Mouse (Mus musculus) monocyte, adult 2 months (primary cell): ENCODE results near the gene Dbn1.
A peak's percentile ranks its signal among the peaks of the same experiment; 100 is the strongest.
"Not testable (repeated sequence)": the region's sequence is repeated elsewhere in the genome, so short reads cannot be mapped to it uniquely, and the experiment has no call there.

Experiments
- DNase-seq, 2 experiments: peaks; one replicate each; pipeline ENCODE4 v3.0.0; 2022; ENCODE audit warnings: low spot score in 2 of 2, low read depth in 1 of 2

Dbn1 gene

GRCm38 (mm10) chr13:55451785-55452549 is 35.9 kb downstream of the Dbn1 start:
- no peak for DNase-seq

GRCm38 (mm10) chr13:55451296-55451695 is 36.6 kb downstream of the Dbn1 start:
- no peak for DNase-seq

GRCm38 (mm10) chr13:55450511-55450980 is 37.4 kb downstream of the Dbn1 start:
- DNase-seq, result no peak

- DNase-seq, result no peak
Observed at GRCm38 (mm10) chr13:55449679-55450441, 38.1 kb downstream of the Dbn1 start.

GRCm38 (mm10) chr13:55449205-55449604 is 38.7 kb downstream of the Dbn1 start:
- DNase-seq, result no peak

GRCm38 (mm10) chr13:55448131-55448530 is 39.8 kb downstream of the Dbn1 start:
- no peak for DNase-seq

- peak; percentile 77 to 79 for DNase-seq
Observed at GRCm38 (mm10) chr13:55447543-55447943, 40.4 kb downstream of the Dbn1 start.

- no peak for DNase-seq
Observed at GRCm38 (mm10) chr13:55446483-55447105, 41.3 kb downstream of the Dbn1 start.

- DNase-seq, result no peak
Observed at GRCm38 (mm10) chr13:55445361-55446091, 42.4 kb downstream of the Dbn1 start.

GRCm38 (mm10) chr13:55444937-55445315 is 43.0 kb downstream of the Dbn1 start, which contains the start of gene Grk6:
Gene Grk6 (plus strand): TSS chr13:55445072.
- DNase-seq, result peak; percentile 99

- no peak for DNase-seq
Observed at GRCm38 (mm10) chr13:55444286-55444936, 43.5 kb downstream of the Dbn1 start.

- no peak for DNase-seq
Observed at GRCm38 (mm10) chr13:55443799-55444285, 44.1 kb downstream of the Dbn1 start.

GRCm38 (mm10) chr13:55437111-55437629 is 50.7 kb downstream of the Dbn1 start:
- DNase-seq, result not testable (repeated sequence)

- peak in 1 of 2 experiments; percentile 40 for DNase-seq
Observed at GRCm38 (mm10) chr13:55431889-55432685, 55.8 kb downstream of the Dbn1 start.

- no peak for DNase-seq
Observed at GRCm38 (mm10) chr13:55430566-55430965, 57.3 kb downstream of the Dbn1 start.

GRCm38 (mm10) chr13:55429226-55429888 is 58.6 kb downstream of the Dbn1 start:
- DNase-seq, result peak; percentile 73 to 77

GRCm38 (mm10) chr13:55426613-55427012 is 61.3 kb downstream of the Dbn1 start, which contains the start of gene F12:
Gene F12 (minus strand): TSS chr13:55426793.
- DNase-seq, result no peak
